In the genomic region with DNA sequence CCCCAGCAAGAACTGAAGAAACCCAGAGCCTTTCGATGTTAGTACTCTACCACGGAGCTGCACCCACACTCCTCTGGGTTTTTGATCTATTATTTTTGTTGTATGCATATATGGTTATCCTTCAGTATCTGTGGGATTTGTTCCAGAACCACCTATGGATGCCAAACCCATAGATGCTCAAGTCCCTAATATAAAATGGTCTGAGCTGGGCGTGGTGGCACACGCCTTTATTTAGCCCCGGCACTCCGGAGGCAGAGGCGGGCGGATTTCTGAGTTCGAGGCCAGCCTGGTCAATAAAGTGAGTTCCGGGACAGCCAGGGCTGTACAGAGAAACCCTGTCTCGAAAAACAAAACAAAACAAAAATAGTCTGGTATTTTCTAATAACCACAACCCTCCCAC, we compare ENCODE assay signal across 10 mouse cellular contexts. TPM values are rescaled to one million over a fixed set of nuclear protein-coding genes. Genes with fewer than 3 reads are reported as not detected.
A peak's percentile ranks its signal among the peaks of the same experiment; 100 is the strongest.
DNase-seq lines count a peak whose midpoint lies in the region; ATAC-seq and TF ChIP-seq lines count a peak whose summit lies in the region.
"Had no signal": no experiment of that assay in that cellular context is flagged by ENCODE, and none has a peak within 500 bp of the region (broad histone marks: within the 10 kb centered on the region; RNA-seq: fewer than 3 reads in every experiment).

No protein-coding gene starts in this region.

- no peaks in the 10 kb centered on the region for H3K27me3 ChIP-seq in heart, embryonic 11.5 days (ENCODE audit: control insufficient read depth, insufficient read depth, low read length)
- H3K27me3 ChIP-seq in G1E (ENCODE audit: insufficient read depth, low read length), result no peaks in the 10 kb centered on the region
- H3K27me3 ChIP-seq in hindbrain, embryonic 13.5 days, result no peaks in the 10 kb centered on the region
- H3K27me3 ChIP-seq in midbrain, embryonic 11.5 days (ENCODE audit: control insufficient read depth, insufficient read depth, low read length), result no peaks in the 10 kb centered on the region

- H3K4me2 ChIP-seq in heart, embryonic 11.5 days, result peak overlapping the region; percentile 71
- H3K4me2 ChIP-seq in hindbrain, embryonic 13.5 days, result peak overlapping the region; percentile 63
- H3K4me2 ChIP-seq in midbrain, embryonic 11.5 days, result peak overlapping the region; percentile 56

- WGBS in heart, embryonic 11.5 days (ENCODE audit: insufficient replicate concordance), result 43% methylated on average over 11 of the region's 11 CpGs
- 66% methylated on average over 11 of the region's 11 CpGs for WGBS in hindbrain, embryonic 13.5 days
- WGBS in midbrain, embryonic 11.5 days, result 63% methylated on average over 11 of the region's 11 CpGs

- peak overlapping the region; percentile 99 for H3K9ac ChIP-seq in heart, embryonic 11.5 days (ENCODE audit: low read depth, low read length)
- H3K9ac ChIP-seq in hindbrain, embryonic 13.5 days, result peak overlapping the region; percentile 71
- H3K9ac ChIP-seq in midbrain, embryonic 11.5 days (ENCODE audit: low read length), result peak overlapping the region; percentile 68

- no peak for TF ChIP-seq CTCF in G1E (IDR thresholded peaks at IDR 0.05; ENCODE audit: low read depth, low read length)

- H3K4me1 ChIP-seq in heart, embryonic 11.5 days (ENCODE audit: control insufficient read depth, insufficient read depth, low read length), result peaks cover 14% of the 10 kb centered on the region
- H3K4me1 ChIP-seq in G1E (ENCODE audit: insufficient read depth, low read depth, low read length), result peaks cover 50% of the 10 kb centered on the region
- H3K4me1 ChIP-seq in hindbrain, embryonic 13.5 days (replicated peaks), result peaks cover 23% of the 10 kb centered on the region
- H3K4me1 ChIP-seq in midbrain, embryonic 11.5 days (ENCODE audit: control insufficient read depth, insufficient read depth, low read length), result peaks cover 9% of the 10 kb centered on the region; the same call in 1 of the 2 replicates

- intact Hi-C loops in gastrocnemius, postnatal 36 days (cut with DNase I), result loop anchor here (5.0 kb wide), 1 partner anchor 365 kb away; the partner anchor contains the start of gene Eif1b

- DNase-seq in heart, adult 9 months (ENCODE audit: low spot score in 2 of 2), result no peak
- no peak for DNase-seq in G1E (ENCODE audit: low spot score)
- no peak for DNase-seq in midbrain, embryonic 11.5 days (ENCODE audit: low spot score, missing footprints)
- DNase-seq in urinary bladder, adult 2 months (ENCODE audit: low spot score), result no peak
- no peak for DNase-seq in frontal cortex, postnatal 10 days (ENCODE audit: low spot score in 2 of 2)
- no peak for DNase-seq in gastrocnemius, postnatal 36 days

- H3K9me3 ChIP-seq in heart, embryonic 11.5 days (replicated peaks; ENCODE audit: control insufficient read depth, low read length), result no peaks in the 10 kb centered on the region
- no peaks in the 10 kb centered on the region for H3K9me3 ChIP-seq in G1E (replicated peaks)
- H3K9me3 ChIP-seq in hindbrain, embryonic 13.5 days, result no peaks in the 10 kb centered on the region
- no peaks in the 10 kb centered on the region for H3K9me3 ChIP-seq in midbrain, embryonic 11.5 days (ENCODE audit: control insufficient read depth, low read length)

- no peak for ATAC-seq in heart, embryonic 11.5 days (replicated peaks; ENCODE audit: insufficient number of reproducible peaks, low FRiP score, low TSS enrichment)
- ATAC-seq in G1E (ENCODE audit: extremely low read depth, insufficient number of reproducible peaks, low FRiP score, poor library complexity, severe bottlenecking), result no peak
- peak; percentile 9; the same call in 1 of the 2 replicates for ATAC-seq in hindbrain, embryonic 13.5 days (ENCODE audit: low FRiP score)
- ATAC-seq in midbrain, embryonic 11.5 days (ENCODE audit: low FRiP score), result peak; percentile 36; the same call in 1 of the 2 replicates

- H3K4me3 ChIP-seq in heart, embryonic 11.5 days (ENCODE audit: low read depth, low read length), result peak overlapping the region; percentile 97
- H3K4me3 ChIP-seq in G1E (ENCODE audit: low read depth, low read length), result peak overlapping the region; percentile 100
- H3K4me3 ChIP-seq in hindbrain, embryonic 13.5 days, result peak overlapping the region; percentile 99
- H3K4me3 ChIP-seq in midbrain, embryonic 11.5 days (ENCODE audit: low read depth, low read length), result peak overlapping the region; percentile 100

- H3K36me3 ChIP-seq in heart, embryonic 11.5 days (ENCODE audit: control insufficient read depth, insufficient read depth, low read length), result peaks cover 21% of the 10 kb centered on the region
- peaks cover 76% of the 10 kb centered on the region for H3K36me3 ChIP-seq in G1E (replicated peaks)
- H3K36me3 ChIP-seq in hindbrain, embryonic 13.5 days, result peaks cover 53% of the 10 kb centered on the region
- H3K36me3 ChIP-seq in midbrain, embryonic 11.5 days (ENCODE audit: control insufficient read depth, insufficient read depth, low read length), result peaks cover 16% of the 10 kb centered on the region

- H3K27ac ChIP-seq in heart, embryonic 11.5 days (ENCODE audit: low read depth, low read length), result peak overlapping the region; percentile 70
- peak overlapping the region; percentile 84 for H3K27ac ChIP-seq in hindbrain, embryonic 13.5 days
- H3K27ac ChIP-seq in midbrain, embryonic 11.5 days (ENCODE audit: low read depth, low read length), result no peak overlapping the region

RNA-seq across cellular contexts. Expression of gene Rpsa, which starts 0.6 kb away (rescaled TPM):
- 1,140 and 1,315 TPM in 2 replicates for polyA plus RNA-seq in heart, embryonic 11.5 days (2014; fragmentation: Nextera tagmentation; extraction: Ambion mirVana)
- 4,941 and 5,512 TPM in 2 replicates for total RNA-seq in G1E (2014; fragmentation: Nextera tagmentation)
- total RNA-seq in G1E (2017), result 6,009 and 6,679 TPM in 2 replicates
- 3,654 and 17,705 TPM in 2 replicates for polyA plus RNA-seq in G1E (2012)
- polyA plus RNA-seq in hindbrain, embryonic 13.5 days (2015; fragmentation: Nextera tagmentation; extraction: Ambion mirVana), result 905 and 920 TPM in 2 replicates
- 1,378 and 1,482 TPM in 2 replicates for polyA plus RNA-seq in midbrain, embryonic 11.5 days (2014; fragmentation: Nextera tagmentation; extraction: Ambion mirVana)
- 1,805 and 1,865 TPM in 2 replicates for polyA plus RNA-seq in urinary bladder, adult 2 months (2012; rRNA removed)
- 100 to 1,000 TPM; 366 to 400 TPM for total RNA-seq in gastrocnemius, postnatal 36 days (2021)

RNA-seq across cellular contexts. Expression of gene Slc25a38, which starts 16.7 kb away (rescaled TPM):
- 35.4 and 40.5 TPM in 2 replicates for polyA plus RNA-seq in heart, embryonic 11.5 days (2014; fragmentation: Nextera tagmentation; extraction: Ambion mirVana)
- total RNA-seq in G1E (2014; fragmentation: Nextera tagmentation) (56.2 and 59.8 TPM in 2 replicates), G1E (2017) (39.1 and 44.2 TPM in 2 replicates)
- 38.8 and 51.2 TPM in 2 replicates for polyA plus RNA-seq in G1E (2012)
- polyA plus RNA-seq in hindbrain, embryonic 13.5 days (2015; fragmentation: Nextera tagmentation; extraction: Ambion mirVana), result 35.5 and 42.2 TPM in 2 replicates
- 33.9 and 36.7 TPM in 2 replicates for polyA plus RNA-seq in midbrain, embryonic 11.5 days (2014; fragmentation: Nextera tagmentation; extraction: Ambion mirVana)
- polyA plus RNA-seq in urinary bladder, adult 2 months (2012; rRNA removed), result 23.8 and 25.0 TPM in 2 replicates
- total RNA-seq in gastrocnemius, postnatal 36 days (2021), result 1 to 10 TPM; 7.8 to 9.2 TPM

RNA-seq across cellular contexts. Expression of gene Mobp, which starts 22.6 kb away (rescaled TPM):
- not detected in 2 replicates for polyA plus RNA-seq in heart, embryonic 11.5 days (2014; fragmentation: Nextera tagmentation; extraction: Ambion mirVana)
- total RNA-seq in G1E (2014; fragmentation: Nextera tagmentation) (not detected in 2 replicates), G1E (2017) (0.38 TPM in 1 of 2 replicates, not detected in the other)
- not detected in 2 replicates for polyA plus RNA-seq in G1E (2012)
- not detected in 2 replicates for polyA plus RNA-seq in hindbrain, embryonic 13.5 days (2015; fragmentation: Nextera tagmentation; extraction: Ambion mirVana)
- polyA plus RNA-seq in midbrain, embryonic 11.5 days (2014; fragmentation: Nextera tagmentation; extraction: Ambion mirVana), result 0.26 and 0.82 TPM in 2 replicates
- polyA plus RNA-seq in urinary bladder, adult 2 months (2012; rRNA removed), result 0.85 and 1.2 TPM in 2 replicates
- not detected for total RNA-seq in gastrocnemius, postnatal 36 days (2021)

RNA-seq across cellular contexts. Expression of gene Ccr8, which starts 35.0 kb away (rescaled TPM):
- not detected in 2 replicates for polyA plus RNA-seq in heart, embryonic 11.5 days (2014; fragmentation: Nextera tagmentation; extraction: Ambion mirVana)
- not detected in 2 replicates for total RNA-seq in G1E (2014; fragmentation: Nextera tagmentation)
- total RNA-seq in G1E (2017), result not detected in 2 replicates
- not detected in 2 replicates for polyA plus RNA-seq in G1E (2012)
- not detected in 2 replicates for polyA plus RNA-seq in hindbrain, embryonic 13.5 days (2015; fragmentation: Nextera tagmentation; extraction: Ambion mirVana)
- not detected in 2 replicates for polyA plus RNA-seq in midbrain, embryonic 11.5 days (2014; fragmentation: Nextera tagmentation; extraction: Ambion mirVana)
- 0.12 TPM in 1 of 2 replicates, not detected in the other for polyA plus RNA-seq in urinary bladder, adult 2 months (2012; rRNA removed)
- not detected for total RNA-seq in gastrocnemius, postnatal 36 days (2021)
- total RNA-seq: left cerebral cortex, postnatal 10 days had no signal
- polyA plus RNA-seq: cerebellum, adult 2 months had no signal

RNA-seq across cellular contexts. Expression of gene Cx3cr1, which starts 57.2 kb away (rescaled TPM):
- polyA plus RNA-seq in heart, embryonic 11.5 days (2014; fragmentation: Nextera tagmentation; extraction: Ambion mirVana), result 2.3 and 3.1 TPM in 2 replicates
- not detected in 2 replicates for total RNA-seq in G1E (2014; fragmentation: Nextera tagmentation)
- total RNA-seq in G1E (2017), result 0.22 TPM in 1 of 2 replicates, not detected in the other
- polyA plus RNA-seq in G1E (2012), result not detected in 2 replicates
- 8.9 and 9.5 TPM in 2 replicates for polyA plus RNA-seq in hindbrain, embryonic 13.5 days (2015; fragmentation: Nextera tagmentation; extraction: Ambion mirVana)
- polyA plus RNA-seq in midbrain, embryonic 11.5 days (2014; fragmentation: Nextera tagmentation; extraction: Ambion mirVana), result 2.9 and 4.3 TPM in 2 replicates
- polyA plus RNA-seq in urinary bladder, adult 2 months (2012; rRNA removed), result 2.9 and 3.1 TPM in 2 replicates
- total RNA-seq in gastrocnemius, postnatal 36 days (2021), result under 1 TPM; 0.28 to 0.52 TPM

Comparison
In these comparisons a context has a peak if more than half of its experiments do, and no peak if none do; other contexts are left out.
1. ATAC-seq: peak in hindbrain, embryonic 13.5 days (single experiment) and midbrain, embryonic 11.5 days (single experiment); none in heart, embryonic 11.5 days (single experiment) and G1E (single experiment).
2. Peak in every context shown above with its lines, with median percentiles within 50 percentile points of each other: H3K4me2 ChIP-seq, H3K4me3 ChIP-seq and H3K9ac ChIP-seq.